Mouse (Mus musculus) liver, embryonic 16.5 days (tissue): Measurements from ENCODE around the gene Pcca. TPM values are rescaled to one million over a fixed set of nuclear protein-coding genes. Genes with fewer than 3 reads are reported as not detected.

ENCODE experiments used
- ATAC-seq: fragments of 200-750 bp; cut with Nextera tagmentation; 2 replicates; pipeline ENCODE4 v1.8.0; 2017; ENCODE audit warnings: low read depth, mild to moderate bottlenecking, moderate number of reproducible peaks, moderate library complexity
- H3K27ac ChIP-seq: fragments of 300-500 bp; sonication (generic); 2 replicates; pipeline ENCODE4 v1.5.1; 2014; ENCODE audit warnings: mild to moderate bottlenecking, low read length
- H3K27me3 ChIP-seq: fragments of 300-500 bp; sonication (generic); 2 replicates; pipeline ENCODE4 v1.6.1; 2014; ENCODE audit warnings: low read depth, low read length, mixed read lengths; ENCODE audit not compliant: control insufficient read depth, insufficient read depth
- H3K36me3 ChIP-seq: fragments of 300-500 bp; sonication (generic); 2 replicates; pipeline ENCODE4 v1.6.1; 2014; ENCODE audit warnings: mild to moderate bottlenecking; ENCODE audit not compliant: control insufficient read depth, insufficient read depth
- H3K4me1 ChIP-seq: fragments of 300-500 bp; sonication (generic); 2 replicates; pipeline ENCODE4 v1.6.1; 2014; ENCODE audit warnings: low read depth, low read length, mixed read lengths; ENCODE audit not compliant: control insufficient read depth
- H3K4me2 ChIP-seq: fragments of 300-500 bp; sonication (generic); 2 replicates; pipeline ENCODE4 v1.6.1; 2014; ENCODE audit warnings: low read depth, low read length, mixed read lengths
- H3K4me3 ChIP-seq: fragments of 300-500 bp; sonication (generic); 2 replicates; pipeline ENCODE4 v1.5.1; 2014; ENCODE audit warnings: low read depth, mild to moderate bottlenecking, low read length
- H3K9ac ChIP-seq: fragments of 300-500 bp; sonication (generic); 2 replicates; pipeline ENCODE4 v1.6.1; 2014; ENCODE audit warnings: low read depth, low read length
- H3K9me3 ChIP-seq: fragments of 300-500 bp; sonication (generic); replicated peaks from 2 replicates; pipeline ENCODE4 v1.6.1; 2016; ENCODE audit warnings: low read length; ENCODE audit not compliant: control insufficient read depth
- WGBS: fragments of 180-500 bp; shearing (Covaris S2); extraction: QIAGEN DNeasy Blood & Tissue Kit; methylation state at CpG from one replicate; pipeline ENCODE4 v1.1.7; 2014; ENCODE audit not compliant: insufficient replicate concordance; 5-methylcytosine and 5-hydroxymethylcytosine counted together
- polyA plus RNA-seq: library from polyadenylated mRNA; unstranded; fragments of >200 nt; fragmentation: Nextera tagmentation; extraction: Ambion mirVana; gene quantifications from 2 replicates; pipeline ENCODE4 v1.2.1, GENCODE M21; 2015

Pcca gene
- polyA plus RNA-seq, 1 experiment from 2014 or later = 17.7 TPM

- Histone ChIP-seq H3K36me3 (no peaks in the 10 kb centered on the region), H3K27me3 (no peaks in the 10 kb centered on the region), H3K4me2 (no peak overlapping the region), H3K9me3 (no peaks in the 10 kb centered on the region), H3K4me3 (no peak overlapping the region), H3K27ac (no peak overlapping the region), H3K4me1 (no peaks in the 10 kb centered on the region; the same call in 1 of the 2 replicates), H3K9ac (no peak overlapping the region)
- 0 out of 2 replicates have a peak, but pooled peaks have one; percentile 39 for ATAC-seq
- WGBS = 43% methylated on average over 3 of the region's 3 CpGs
Measured at GRCm38 (mm10) chr14:122612317-122612716, 78.2 kb downstream of the Pcca start.

- WGBS = 59% methylated on average over 2 of the region's 2 CpGs
Measured at GRCm38 (mm10) chr14:122617656-122618055, 83.5 kb downstream of the Pcca start.

GRCm38 (mm10) chr14:122633416-122633815 is 99.3 kb downstream of the Pcca start:
- Histone ChIP-seq H3K4me2 (no peak overlapping the region), H3K27me3 (no peaks in the 10 kb centered on the region), H3K27ac (no peak overlapping the region), H3K4me3 (no peak overlapping the region), H3K36me3 (no peaks in the 10 kb centered on the region), H3K9ac (no peak overlapping the region), H3K4me1 (no peaks in the 10 kb centered on the region), H3K9me3 (no peaks in the 10 kb centered on the region)
- 53% methylated on average over 2 of the region's 2 CpGs for WGBS
- ATAC-seq = no peak

More at GRCm38 (mm10) chr14:122617656-122618055, 83.5 kb downstream of the Pcca start:
- no peak overlapping the region for H3K9ac ChIP-seq
- no peaks in the 10 kb centered on the region for H3K4me1 ChIP-seq
- H3K4me3 ChIP-seq = no peak overlapping the region
- no peaks in the 10 kb centered on the region for H3K36me3 ChIP-seq
- ATAC-seq = no peak
- H3K9me3 ChIP-seq = no peaks in the 10 kb centered on the region
- H3K4me2 ChIP-seq = no peak overlapping the region
- no peaks in the 10 kb centered on the region for H3K27me3 ChIP-seq
- no peak overlapping the region for H3K27ac ChIP-seq

GRCm38 (mm10) chr14:122636601-122637000 is 102.5 kb downstream of the Pcca start:
- Histone ChIP-seq H3K4me3 (no peak overlapping the region), H3K9me3 (no peaks in the 10 kb centered on the region), H3K27ac (no peak overlapping the region), H3K36me3 (no peaks in the 10 kb centered on the region), H3K27me3 (no peaks in the 10 kb centered on the region), H3K9ac (no peak overlapping the region), H3K4me2 (no peak overlapping the region), H3K4me1 (no peaks in the 10 kb centered on the region)
- no peak for ATAC-seq
- WGBS = 48% methylated on average over 6 of the region's 6 CpGs

GRCm38 (mm10) chr14:122637798-122638555 is 103.9 kb downstream of the Pcca start:
- Histone ChIP-seq H3K4me2 (no peak overlapping the region), H3K9me3 (no peaks in the 10 kb centered on the region), H3K4me3 (no peak overlapping the region), H3K9ac (no peak overlapping the region), H3K36me3 (no peaks in the 10 kb centered on the region), H3K27me3 (no peaks in the 10 kb centered on the region), H3K27ac (no peak overlapping the region), H3K4me1 (no peaks in the 10 kb centered on the region)
- WGBS = 67% methylated on average over 5 of the region's 5 CpGs
- no peak for ATAC-seq

- Histone ChIP-seq H3K27ac (no peak overlapping the region), H3K9ac (no peak overlapping the region), H3K4me3 (no peak overlapping the region), H3K4me2 (no peak overlapping the region), H3K9me3 (no peaks in the 10 kb centered on the region), H3K4me1 (no peaks in the 10 kb centered on the region), H3K27me3 (no peaks in the 10 kb centered on the region), H3K36me3 (no peaks in the 10 kb centered on the region)
- 59% methylated on average over 2 of the region's 2 CpGs for WGBS
- ATAC-seq = no peak
Measured at GRCm38 (mm10) chr14:122639168-122639720, 105.1 kb downstream of the Pcca start.

GRCm38 (mm10) chr14:122642432-122642831 is 108.3 kb downstream of the Pcca start:
- Histone ChIP-seq H3K36me3 (no peaks in the 10 kb centered on the region), H3K4me1 (no peaks in the 10 kb centered on the region), H3K9ac (no peak overlapping the region), H3K4me3 (no peak overlapping the region), H3K27ac (no peak overlapping the region), H3K4me2 (no peak overlapping the region), H3K27me3 (no peaks in the 10 kb centered on the region), H3K9me3 (no peaks in the 10 kb centered on the region)
- 51% methylated on average over 1 of the region's 1 CpGs for WGBS
- no peak for ATAC-seq

GRCm38 (mm10) chr14:122648214-122648613 is 114.1 kb downstream of the Pcca start:
- no peak overlapping the region for H3K27ac ChIP-seq
- H3K4me1 ChIP-seq = peaks cover 3% of the 10 kb centered on the region; the same call in 1 of the 2 replicates
- no peak overlapping the region for H3K4me3 ChIP-seq
- no peaks in the 10 kb centered on the region for H3K27me3 ChIP-seq
- H3K9me3 ChIP-seq = no peaks in the 10 kb centered on the region
- no peak overlapping the region for H3K9ac ChIP-seq
- no peak for ATAC-seq
- WGBS = 42% methylated on average over 1 of the region's 1 CpGs
- H3K36me3 ChIP-seq = no peaks in the 10 kb centered on the region; the same call in 1 of the 2 replicates
- H3K4me2 ChIP-seq = no peak overlapping the region

- Histone ChIP-seq H3K4me2 (no peak overlapping the region), H3K4me1 (peaks cover 3% of the 10 kb centered on the region; the same call in 1 of the 2 replicates), H3K27me3 (no peaks in the 10 kb centered on the region), H3K36me3 (no peaks in the 10 kb centered on the region; the same call in 1 of the 2 replicates), H3K9me3 (no peaks in the 10 kb centered on the region), H3K9ac (no peak overlapping the region), H3K27ac (no peak overlapping the region), H3K4me3 (no peak overlapping the region)
- no peak for ATAC-seq
- 39% methylated on average over 3 of the region's 3 CpGs for WGBS
Measured at GRCm38 (mm10) chr14:122649336-122649950, 115.3 kb downstream of the Pcca start.
